Comparison of ENCODE assay signal across 10 mouse cellular contexts in genomic region chr6:114250311-114250710, GRCm38 (mm10). TPM values are rescaled to one million over a fixed set of nuclear protein-coding genes. Genes with fewer than 3 reads are reported as not detected.
DNase-seq lines count a peak whose midpoint lies in the region; ATAC-seq lines count a peak whose summit lies in the region.
"Had no signal": no experiment of that assay in that cellular context is flagged by ENCODE, and none has a peak within 500 bp of the region (broad histone marks: within the 10 kb centered on the region; RNA-seq: fewer than 3 reads in every experiment).

No protein-coding gene starts in this region.

- H3K27ac ChIP-seq in liver, embryonic 12.5 days: no peak overlapping the region
- no peak overlapping the region for H3K27ac ChIP-seq in limb, embryonic 11.5 days (replicated peaks; ENCODE audit: low read depth, low read length)
- H3K27ac ChIP-seq in neural tube, embryonic 11.5 days (ENCODE audit: low read depth, low read length): no peak overlapping the region
- H3K27ac ChIP-seq: embryonic facial prominence, embryonic 12.5 days had no signal

- DNase-seq in liver: peak; percentile 63
- peak; percentile 50 for DNase-seq in cerebellum, adult 9-11 months
- DNase-seq in frontal cortex, adult 2 months (ENCODE audit: extremely low spot score in 1 of 2, low spot score in 1 of 2): peak; percentile 55 to 93
- peak; percentile 42 to 82 for DNase-seq in kidney, adult 8-10 months
- DNase-seq in limb, embryonic 11.5 days (ENCODE audit: low spot score): peak; percentile 92
- DNase-seq in neural tube, embryonic 11.5 days (ENCODE audit: low spot score): peak; percentile 85
- peak; percentile 43 for DNase-seq in testis, postnatal 14 days (ENCODE audit: low spot score)

- peaks cover 26% of the 10 kb centered on the region for H3K27me3 ChIP-seq in liver, embryonic 12.5 days (replicated peaks)
- H3K27me3 ChIP-seq in limb, embryonic 11.5 days (ENCODE audit: control insufficient read depth, insufficient read depth, low read length): no peaks in the 10 kb centered on the region
- no peaks in the 10 kb centered on the region for H3K27me3 ChIP-seq in neural tube, embryonic 11.5 days (ENCODE audit: control insufficient read depth, insufficient read depth, low read length)
- H3K27me3 ChIP-seq: embryonic facial prominence, embryonic 12.5 days had no signal

- H3K36me3 ChIP-seq in liver, embryonic 12.5 days: no peaks in the 10 kb centered on the region
- H3K36me3 ChIP-seq in limb, embryonic 11.5 days (ENCODE audit: control insufficient read depth, insufficient read depth, low read length): no peaks in the 10 kb centered on the region
- no peaks in the 10 kb centered on the region for H3K36me3 ChIP-seq in neural tube, embryonic 11.5 days (ENCODE audit: control insufficient read depth, insufficient read depth, low read length)
- H3K36me3 ChIP-seq: embryonic facial prominence, embryonic 12.5 days had no signal

- no peaks in the 10 kb centered on the region for H3K4me1 ChIP-seq in liver, embryonic 12.5 days
- H3K4me1 ChIP-seq in limb, embryonic 11.5 days (ENCODE audit: control insufficient read depth, insufficient read depth, low read length): no peaks in the 10 kb centered on the region
- H3K4me1 ChIP-seq in neural tube, embryonic 11.5 days (ENCODE audit: control insufficient read depth, insufficient read depth, low read length): no peaks in the 10 kb centered on the region
- H3K4me1 ChIP-seq: embryonic facial prominence, embryonic 12.5 days had no signal

- H3K9ac ChIP-seq in liver, embryonic 12.5 days: no peak overlapping the region
- no peak overlapping the region for H3K9ac ChIP-seq in limb, embryonic 11.5 days (ENCODE audit: low read length)
- no peak overlapping the region for H3K9ac ChIP-seq in neural tube, embryonic 11.5 days (ENCODE audit: low read length)
- H3K9ac ChIP-seq: embryonic facial prominence, embryonic 12.5 days had no signal

- 7% methylated on average over 5 of the region's 5 CpGs for WGBS in liver, embryonic 12.5 days (ENCODE audit: insufficient replicate concordance)
- 5% methylated on average over 5 of the region's 5 CpGs for WGBS in limb, embryonic 11.5 days
- WGBS in neural tube, embryonic 11.5 days: 3% methylated on average over 5 of the region's 5 CpGs

- H3K9me3 ChIP-seq in liver, embryonic 12.5 days (replicated peaks): no peaks in the 10 kb centered on the region
- H3K9me3 ChIP-seq in limb, embryonic 11.5 days (ENCODE audit: control insufficient read depth, low read length): no peaks in the 10 kb centered on the region
- no peaks in the 10 kb centered on the region for H3K9me3 ChIP-seq in neural tube, embryonic 11.5 days (ENCODE audit: control insufficient read depth, low read length)
- H3K9me3 ChIP-seq: embryonic facial prominence, embryonic 12.5 days had no signal

- no peak overlapping the region for H3K4me2 ChIP-seq in liver, embryonic 12.5 days
- H3K4me2 ChIP-seq in limb, embryonic 11.5 days (ENCODE audit: low read depth, severe bottlenecking): no peak overlapping the region
- no peak overlapping the region for H3K4me2 ChIP-seq in neural tube, embryonic 11.5 days (ENCODE audit: low read depth)
- H3K4me2 ChIP-seq: embryonic facial prominence, embryonic 12.5 days had no signal

- no peak for ATAC-seq in liver, embryonic 12.5 days
- peak; percentile 33; the same call in 1 of the 2 replicates for ATAC-seq in limb, embryonic 11.5 days (ENCODE audit: insufficient number of reproducible peaks, low FRiP score, low TSS enrichment, low read depth)
- ATAC-seq in neural tube, embryonic 11.5 days (ENCODE audit: insufficient read depth, low FRiP score, low TSS enrichment): peak; percentile 38; the same call in 1 of the 2 replicates

- no peak overlapping the region for H3K4me3 ChIP-seq in liver, embryonic 12.5 days
- no peak overlapping the region for H3K4me3 ChIP-seq in limb, embryonic 11.5 days (ENCODE audit: low read depth, low read length)
- no peak overlapping the region for H3K4me3 ChIP-seq in neural tube, embryonic 11.5 days (ENCODE audit: low read depth, low read length)
- H3K4me3 ChIP-seq: embryonic facial prominence, embryonic 12.5 days; myocyte had no signal

RNA-seq across cellular contexts. Expression of gene Slc6a1, which starts 32.1 kb away (rescaled TPM):
- not detected in 2 replicates for polyA plus RNA-seq in liver, embryonic 12.5 days (2016; fragmentation: Nextera tagmentation; extraction: Ambion mirVana)
- 446 and 459 TPM in 2 replicates for polyA plus RNA-seq in frontal cortex, adult 2 months (2012; rRNA removed)
- 0.03 TPM in 1 of 2 replicates, not detected in the other for polyA plus RNA-seq in limb, embryonic 11.5 days (2014; fragmentation: Nextera tagmentation; extraction: Ambion mirVana)
- 9.8 and 11.5 TPM in 2 replicates for polyA plus RNA-seq in neural tube, embryonic 11.5 days (2014; fragmentation: Nextera tagmentation; extraction: Ambion mirVana)
- polyA plus RNA-seq: myocyte had no signal

Comparison
In these comparisons a context has a peak if more than half of its experiments do, and no peak if none do; other contexts are left out.
1. RNA of gene Slc6a1, which starts 32.1 kb away (polyA plus RNA-seq): 446 to 459 TPM in frontal cortex, adult 2 months; 9.8 to 11.5 TPM in neural tube, embryonic 11.5 days, 0.03 TPM in limb, embryonic 11.5 days and not detected in liver, embryonic 12.5 days; every median in the first group is over 10 times any median in the second.
2. Peak in every context shown above with its lines, with median percentiles within 50 percentile points of each other: DNase-seq.